Mouse (Mus musculus) olfactory bulb, adult 2 months (tissue): ENCODE measurements around the gene Ephb2.

Experiments
- CTCF ChIP-seq: fragments of 200-500 bp; IDR thresholded peaks from 2 replicates; pipeline ENCODE4 v1.5.1; 2012; ENCODE audit warnings: low read depth, mild to moderate bottlenecking, low read length, moderate library complexity; ENCODE audit not compliant: insufficient read depth
- POLR2A ChIP-seq: fragments of 200-500 bp; IDR thresholded peaks from 2 replicates; pipeline ENCODE4 v1.6.1; 2012; ENCODE audit warnings: mild to moderate bottlenecking, low read depth, low read length, moderate library complexity; ENCODE audit not compliant: insufficient read depth

- TF ChIP-seq CTCF (no peak), POLR2A (no peak)
These were observed 29.7 kb upstream of the Ephb2 start for GRCm38 (mm10) chr4:136865531-136865930.
